Comparison of ENCODE assay signal across 28 mouse cellular contexts in genomic region chr12:26972495-26973113, GRCm38 (mm10).
A peak's percentile ranks its signal among the peaks of the same experiment; 100 is the strongest.
DNase-seq lines count a peak whose midpoint lies in the region; ATAC-seq lines count a peak whose summit lies in the region.
"Had no signal": no experiment of that assay in that cellular context is flagged by ENCODE, and none has a peak within 500 bp of the region (broad histone marks: within the 10 kb centered on the region; RNA-seq: fewer than 3 reads in every experiment).

No protein-coding gene starts in this region.

- WGBS in forebrain, embryonic 10.5 days, result 66% methylated on average over 4 of the region's 4 CpGs
- 88% methylated on average over 4 of the region's 4 CpGs for WGBS in forebrain, embryonic 12.5 days
- WGBS in kidney, embryonic 16.5 days, result 21% methylated on average over 4 of the region's 4 CpGs
- WGBS in limb, embryonic 10.5 days, result 30% methylated on average over 4 of the region's 4 CpGs

- H3K4me1 ChIP-seq in forebrain, embryonic 10.5 days, result peaks cover 28% of the 10 kb centered on the region
- peaks cover 11% of the 10 kb centered on the region for H3K4me1 ChIP-seq in forebrain, embryonic 12.5 days
- H3K4me1 ChIP-seq in kidney, embryonic 16.5 days (ENCODE audit: insufficient read depth, low read length), result 0 out of 2 replicates have a peak, but pooled peaks cover 4% of the 10 kb centered on the region
- H3K4me1 ChIP-seq in limb, embryonic 10.5 days, result peaks cover 30% of the 10 kb centered on the region
- H3K4me1 ChIP-seq: heart, embryonic 12.5 days; heart, embryonic 15.5 days had no signal

- H3K36me3 ChIP-seq in forebrain, embryonic 10.5 days (replicated peaks), result no peaks in the 10 kb centered on the region
- no peaks in the 10 kb centered on the region for H3K36me3 ChIP-seq in forebrain, embryonic 12.5 days (replicated peaks)
- no peaks in the 10 kb centered on the region for H3K36me3 ChIP-seq in kidney, embryonic 16.5 days (ENCODE audit: insufficient read depth, low read length)
- no peaks in the 10 kb centered on the region for H3K36me3 ChIP-seq in limb, embryonic 10.5 days
- H3K36me3 ChIP-seq: embryonic facial prominence, embryonic 12.5 days; embryonic facial prominence, embryonic 15.5 days; heart, embryonic 12.5 days; heart, embryonic 15.5 days; hindbrain, embryonic 10.5 days; hindbrain, embryonic 13.5 days had no signal

- no peak overlapping the region for H3K9ac ChIP-seq in forebrain, embryonic 12.5 days
- H3K9ac ChIP-seq in kidney, embryonic 16.5 days (replicated peaks; ENCODE audit: low read length), result no peak overlapping the region
- H3K9ac ChIP-seq: embryonic facial prominence, embryonic 12.5 days; embryonic facial prominence, embryonic 15.5 days; forebrain, embryonic 13.5 days; heart, embryonic 12.5 days; heart, embryonic 15.5 days; hindbrain, embryonic 13.5 days had no signal

- peak overlapping the region; percentile 8; the same call in 1 of the 2 replicates for H3K27ac ChIP-seq in forebrain, embryonic 10.5 days
- H3K27ac ChIP-seq in forebrain, embryonic 12.5 days, result no peak overlapping the region
- no peak overlapping the region for H3K27ac ChIP-seq in kidney, embryonic 16.5 days (ENCODE audit: low read length)
- H3K27ac ChIP-seq in limb, embryonic 10.5 days, result 0 out of 2 replicates have a peak overlapping the region, but pooled peaks have one; percentile 5
- H3K27ac ChIP-seq: embryonic facial prominence, embryonic 12.5 days; embryonic facial prominence, embryonic 15.5 days; forebrain, embryonic 13.5 days; heart, embryonic 15.5 days; hindbrain, embryonic 10.5 days; hindbrain, embryonic 13.5 days had no signal

- no peak overlapping the region for H3K4me2 ChIP-seq in forebrain, embryonic 12.5 days
- H3K4me2 ChIP-seq in kidney, embryonic 16.5 days (replicated peaks; ENCODE audit: low read depth, low read length), result no peak overlapping the region
- H3K4me2 ChIP-seq: embryonic facial prominence, embryonic 12.5 days; embryonic facial prominence, embryonic 15.5 days; forebrain, embryonic 13.5 days; heart, embryonic 12.5 days; heart, embryonic 15.5 days; hindbrain, embryonic 13.5 days had no signal

- no peaks in the 10 kb centered on the region for H3K27me3 ChIP-seq in forebrain, embryonic 10.5 days (ENCODE audit: poor library complexity, severe bottlenecking)
- no peaks in the 10 kb centered on the region for H3K27me3 ChIP-seq in forebrain, embryonic 12.5 days
- no peaks in the 10 kb centered on the region for H3K27me3 ChIP-seq in kidney, embryonic 16.5 days (ENCODE audit: insufficient read depth, low read length)
- H3K27me3 ChIP-seq in limb, embryonic 10.5 days (ENCODE audit: low read depth, poor library complexity, severe bottlenecking), result no peaks in the 10 kb centered on the region
- H3K27me3 ChIP-seq: embryonic facial prominence, embryonic 12.5 days; embryonic facial prominence, embryonic 15.5 days; forebrain, embryonic 13.5 days; heart, embryonic 12.5 days; heart, embryonic 15.5 days; hindbrain, embryonic 13.5 days had no signal

- no peak for ATAC-seq in forebrain, embryonic 12.5 days (ENCODE audit: low FRiP score)
- peak; percentile 79 for ATAC-seq in kidney, embryonic 16.5 days (ENCODE audit: low FRiP score, low TSS enrichment)
- ATAC-seq: activated CD4-positive, CD25-positive, alpha-beta regulatory T cell, adult 4 months; forebrain, embryonic 13.5 days; forebrain, embryonic 16.5 days; hindbrain, embryonic 16.5 days had no signal

- DNase-seq in forebrain, embryonic 10.5 days (ENCODE audit: extremely low spot score, low spot score), result no peak
- DNase-seq in kidney, adult 9 months, result no peak
- peak; percentile 12 for DNase-seq in embryo, embryonic 11 days
- DNase-seq in limb, embryonic 10.5 days (ENCODE audit: low spot score), result no peak
- DNase-seq in left cerebral cortex, postnatal 25 days (ENCODE audit: low spot score in 2 of 2), result no peak
- DNase-seq in heart, adult 11 months, result no peak
- DNase-seq: adrenal gland, adult 8-10 months; adrenal gland, postnatal 25 days; cerebellum, adult 11-12 months; cerebellum, adult 8-10 months; cerebellum, postnatal 10 days; cerebellum, postnatal 36 days; gastrocnemius, postnatal 10 days; heart, adult 18-20 months; heart, postnatal 10 days; heart, postnatal 36 days had no signal

- intact Hi-C loops in left cerebral cortex, postnatal 25 days (cut with DNase I), result no loop called here

- no peaks in the 10 kb centered on the region for H3K9me3 ChIP-seq in forebrain, embryonic 10.5 days
- no peaks in the 10 kb centered on the region for H3K9me3 ChIP-seq in forebrain, embryonic 12.5 days
- no peaks in the 10 kb centered on the region for H3K9me3 ChIP-seq in kidney, embryonic 16.5 days (ENCODE audit: low read length)
- H3K9me3 ChIP-seq in limb, embryonic 10.5 days (replicated peaks), result no peaks in the 10 kb centered on the region
- H3K9me3 ChIP-seq: embryonic facial prominence, embryonic 12.5 days; embryonic facial prominence, embryonic 15.5 days; forebrain, embryonic 13.5 days; heart, embryonic 12.5 days; heart, embryonic 15.5 days; hindbrain, embryonic 13.5 days had no signal

- H3K4me3 ChIP-seq in forebrain, embryonic 10.5 days, result no peak overlapping the region
- no peak overlapping the region for H3K4me3 ChIP-seq in forebrain, embryonic 12.5 days (replicated peaks)
- H3K4me3 ChIP-seq in kidney, embryonic 16.5 days (ENCODE audit: low read length), result no peak overlapping the region
- H3K4me3 ChIP-seq in limb, embryonic 10.5 days, result no peak overlapping the region
- H3K4me3 ChIP-seq: embryonic facial prominence, embryonic 12.5 days; embryonic facial prominence, embryonic 15.5 days; forebrain, embryonic 13.5 days; heart, embryonic 12.5 days; heart, embryonic 15.5 days; hindbrain, embryonic 10.5 days; hindbrain, embryonic 13.5 days had no signal

Comparison
In these comparisons a context has a peak if more than half of its experiments do, and no peak if none do; other contexts are left out.
1. H3K27ac ChIP-seq: peak in forebrain, embryonic 10.5 days (single experiment) and limb, embryonic 10.5 days (single experiment); none in forebrain, embryonic 12.5 days (single experiment) and kidney, embryonic 16.5 days (single experiment).